Mouse (Mus musculus) brain, embryonic 14.5 days (tissue): ENCODE results near the gene Dusp22.

Source experiments
- CTCF ChIP-seq: fragments of 200-500 bp; IDR thresholded peaks from 2 replicates; pipeline ENCODE4 v1.5.1; 2012; ENCODE audit warnings: inconsistent platforms, mild to moderate bottlenecking, moderate library complexity, borderline replicate concordance; ENCODE audit not compliant: insufficient read depth, insufficient read length; ENCODE audit errors: extremely low read depth
- POLR2A ChIP-seq: fragments of 200-500 bp; IDR thresholded peaks from 2 replicates; pipeline ENCODE4 v1.6.1; 2012; ENCODE audit warnings: mild to moderate bottlenecking, inconsistent platforms, borderline replicate concordance; ENCODE audit not compliant: poor library complexity, insufficient read depth, insufficient read length, severe bottlenecking; ENCODE audit errors: extremely low read depth

GRCm38 (mm10) chr13:30712280-30712679 is 52.5 kb downstream of the Dusp22 start:
- TF ChIP-seq POLR2A, result no peak
- no peak for TF ChIP-seq CTCF
